9 mouse cellular contexts compared by ENCODE assay signal in genomic region chr19:24476461-24476860, GRCm38 (mm10). TPM values are rescaled to one million over a fixed set of nuclear protein-coding genes. Genes with fewer than 3 reads are reported as not detected.
DNase-seq lines count a peak whose midpoint lies in the region; ATAC-seq and TF ChIP-seq lines count a peak whose summit lies in the region.
"Had no signal": no experiment of that assay in that cellular context is flagged by ENCODE, and none has a peak within 500 bp of the region (broad histone marks: within the 10 kb centered on the region; RNA-seq: fewer than 3 reads in every experiment).

No protein-coding gene starts in this region.

- DNase-seq in cerebellum, adult 9-10 months, result peak; percentile 38
- DNase-seq in cerebellum, adult 9-11 months, result no peak
- peak; percentile 35 for DNase-seq in adrenal gland, adult 8-10 months
- DNase-seq in forebrain, embryonic 10.5 days (ENCODE audit: extremely low spot score, low spot score), result no peak
- DNase-seq in lung, postnatal 0 days (ENCODE audit: low spot score), result peak; percentile 63
- DNase-seq in spleen, postnatal 4 days (ENCODE audit: low spot score in 2 of 2), result peak; percentile 20 to 73
- DNase-seq in gastrocnemius, postnatal 14 days, result no peak

- H3K9ac ChIP-seq in intestine, embryonic 15.5 days, result peak overlapping the region; percentile 83
- peak overlapping the region; percentile 81 for H3K9ac ChIP-seq in lung, postnatal 0 days (replicated peaks; ENCODE audit: low read depth)

- no peak for ATAC-seq in intestine, embryonic 15.5 days
- ATAC-seq in lung, postnatal 0 days, result no peak

- no peaks in the 10 kb centered on the region for H3K27me3 ChIP-seq in forebrain, embryonic 10.5 days (ENCODE audit: poor library complexity, severe bottlenecking)
- no peaks in the 10 kb centered on the region for H3K27me3 ChIP-seq in intestine, embryonic 15.5 days (replicated peaks)
- H3K27me3 ChIP-seq in lung, postnatal 0 days (replicated peaks; ENCODE audit: insufficient read depth, low read length), result no peaks in the 10 kb centered on the region
- H3K27me3 ChIP-seq: Patski had no signal

- H3K36me3 ChIP-seq in forebrain, embryonic 10.5 days (replicated peaks), result peaks cover 6% of the 10 kb centered on the region
- no peaks in the 10 kb centered on the region for H3K36me3 ChIP-seq in intestine, embryonic 15.5 days
- H3K36me3 ChIP-seq in lung, postnatal 0 days (ENCODE audit: insufficient read depth, low read length), result no peaks in the 10 kb centered on the region

- peak overlapping the region; percentile 94 for H3K27ac ChIP-seq in forebrain, embryonic 10.5 days
- peak overlapping the region; percentile 95 for H3K27ac ChIP-seq in intestine, embryonic 15.5 days
- peak overlapping the region; percentile 92 for H3K27ac ChIP-seq in lung, postnatal 0 days (ENCODE audit: low read length)

- no peak for TF ChIP-seq EP300 in lung, postnatal 0 days (IDR thresholded peaks at IDR 0.05)

- H3K9me3 ChIP-seq in forebrain, embryonic 10.5 days, result no peaks in the 10 kb centered on the region
- H3K9me3 ChIP-seq in intestine, embryonic 15.5 days, result no peaks in the 10 kb centered on the region
- H3K9me3 ChIP-seq in lung, postnatal 0 days (ENCODE audit: low read length), result no peaks in the 10 kb centered on the region

- intact Hi-C loops in gastrocnemius, postnatal 14 days (cut with DNase I; ENCODE audit: low total_unique reads), result no loop called here

- peaks cover 33% of the 10 kb centered on the region for H3K4me1 ChIP-seq in forebrain, embryonic 10.5 days
- 0 out of 2 replicates have a peak, but pooled peaks cover 5% of the 10 kb centered on the region for H3K4me1 ChIP-seq in intestine, embryonic 15.5 days (replicated peaks)
- peaks cover 4% of the 10 kb centered on the region for H3K4me1 ChIP-seq in lung, postnatal 0 days (ENCODE audit: insufficient read depth, low read depth, low read length)

- WGBS in forebrain, embryonic 10.5 days, result 4% methylated on average over 11 of the region's 11 CpGs
- under 1% methylated on average over 11 of the region's 11 CpGs for WGBS in intestine, embryonic 15.5 days
- WGBS in lung, postnatal 0 days, result under 1% methylated on average over 11 of the region's 11 CpGs

- TF ChIP-seq CTCF in lung, postnatal 0 days (IDR thresholded peaks at IDR 0.05), result no peak

- H3K4me2 ChIP-seq in intestine, embryonic 15.5 days (replicated peaks), result peak overlapping the region; percentile 72
- H3K4me2 ChIP-seq in lung, postnatal 0 days (replicated peaks; ENCODE audit: low read depth, low read length), result peak overlapping the region; percentile 75

- H3K4me3 ChIP-seq in forebrain, embryonic 10.5 days, result peak overlapping the region; percentile 89
- peak overlapping the region; percentile 85 for H3K4me3 ChIP-seq in intestine, embryonic 15.5 days (replicated peaks)
- H3K4me3 ChIP-seq in lung, postnatal 0 days (ENCODE audit: low read depth, low read length), result peak overlapping the region; percentile 75

RNA-seq across cellular contexts. Expression of gene Fam122a, which starts 0.7 kb away (rescaled TPM):
- 10 to 100 TPM; 28.0 to 37.9 (median 33.5) TPM for total RNA-seq in adrenal gland, adult 8-10 months (2022)
- polyA plus RNA-seq in forebrain, embryonic 10.5 days (2016; fragmentation: Nextera tagmentation; extraction: Ambion mirVana), result 48.8 and 49.2 TPM in 2 replicates
- polyA plus RNA-seq in intestine, embryonic 15.5 days (2015; fragmentation: Nextera tagmentation; extraction: Ambion mirVana), result 44.5 and 50.0 TPM in 2 replicates
- polyA plus RNA-seq in lung, postnatal 0 days (2015; fragmentation: Nextera tagmentation; extraction: Ambion mirVana), result 47.8 and 48.6 TPM in 2 replicates
- 10 to 100 TPM; 15.1 to 20.7 TPM for total RNA-seq in gastrocnemius, postnatal 14 days (2021)

Comparison
In these comparisons a context has a peak if more than half of its experiments do, and no peak if none do; other contexts are left out.
1. DNase-seq: peak in cerebellum, adult 9-10 months (single experiment), adrenal gland, adult 8-10 months (single experiment), lung, postnatal 0 days (single experiment) and spleen, postnatal 4 days (2 of 2); none in cerebellum, adult 9-11 months (single experiment), forebrain, embryonic 10.5 days (single experiment) and gastrocnemius, postnatal 14 days (single experiment).
2. Peak in every context shown above with its lines, with median percentiles within 50 percentile points of each other: H3K27ac ChIP-seq and H3K4me3 ChIP-seq.